Mouse (Mus musculus): ENCODE measurements at regions not wholly inside any gene's neighbourhood (a gene's known extent, or its start where the extent isn't known, plus 50 kb on each side); places are given as distances from the start of the nearest gene placed in this dataset.
"Not testable (repeated sequence)": the region's sequence is repeated elsewhere in the genome, so short reads cannot be mapped to it uniquely, and the experiment has no call there.

DNA sequence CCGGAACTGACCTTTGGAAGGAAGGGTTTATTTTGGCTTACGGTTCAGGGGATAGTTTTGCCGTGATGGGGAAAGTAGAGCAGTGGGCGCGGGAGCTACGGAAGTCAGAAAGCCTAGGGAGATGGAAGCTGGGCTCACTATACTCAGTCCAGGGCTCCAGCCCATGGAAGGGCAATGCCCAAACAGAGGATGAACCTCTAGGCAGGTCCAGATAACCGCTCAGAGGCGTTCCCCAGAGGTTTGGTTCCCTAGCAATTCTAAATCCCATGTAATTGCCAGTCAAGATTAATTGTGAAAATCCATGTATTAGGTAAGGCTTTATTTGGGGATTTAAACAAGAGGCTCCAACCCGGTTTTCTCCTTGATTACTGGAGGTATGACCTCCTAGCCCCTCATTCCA lies 123.1 kb upstream of the Mrps10 start:
- Histone ChIP-seq H3K9me3 (no peaks in the 10 kb centered on the region), H3K9ac (no peak overlapping the region), H3K27ac (no peak overlapping the region), H3K27me3 (replicated peaks) (no peaks in the 10 kb centered on the region), H3K36me3 (replicated peaks) (no peaks in the 10 kb centered on the region; the same call in 1 of the 2 replicates), H3K4me2 (no peak overlapping the region), H3K4me3 (no peak overlapping the region), H3K4me1 (peaks cover 6% of the 10 kb centered on the region)
- 66% methylated on average over 9 of the region's 9 CpGs for WGBS
- no peak for ATAC-seq (replicated peaks)

DNA sequence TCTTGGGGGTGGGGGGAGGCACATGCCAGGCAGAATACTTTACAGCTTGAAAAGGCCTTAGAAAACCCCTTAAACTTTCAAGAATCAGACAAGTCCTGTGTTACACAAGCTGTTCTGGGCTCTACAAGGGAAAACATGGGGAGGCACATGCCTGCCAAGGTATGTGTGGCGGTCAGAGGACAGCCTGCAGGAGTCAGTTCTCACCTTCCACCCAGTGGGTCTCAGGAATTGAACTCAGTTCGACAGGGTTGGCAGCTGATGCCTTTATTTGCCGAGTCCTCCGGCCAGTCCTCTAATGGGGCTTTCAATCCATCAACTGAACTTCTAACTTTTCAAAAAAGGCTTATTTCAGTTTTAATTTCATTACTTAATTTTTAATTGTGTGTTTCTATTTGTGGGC lies 129.6 kb upstream of the Mrps10 start:
- Histone ChIP-seq H3K9ac (no peak overlapping the region), H3K4me3 (no peak overlapping the region), H3K27me3 (replicated peaks) (no peaks in the 10 kb centered on the region), H3K9me3 (no peaks in the 10 kb centered on the region), H3K27ac (no peak overlapping the region), H3K36me3 (replicated peaks) (peaks cover 3% of the 10 kb centered on the region; the same call in 1 of the 2 replicates), H3K4me1 (no peaks in the 10 kb centered on the region), H3K4me2 (no peak overlapping the region)
- ATAC-seq (replicated peaks): no peak
- 95% methylated on average over 4 of the region's 4 CpGs for WGBS

DNA sequence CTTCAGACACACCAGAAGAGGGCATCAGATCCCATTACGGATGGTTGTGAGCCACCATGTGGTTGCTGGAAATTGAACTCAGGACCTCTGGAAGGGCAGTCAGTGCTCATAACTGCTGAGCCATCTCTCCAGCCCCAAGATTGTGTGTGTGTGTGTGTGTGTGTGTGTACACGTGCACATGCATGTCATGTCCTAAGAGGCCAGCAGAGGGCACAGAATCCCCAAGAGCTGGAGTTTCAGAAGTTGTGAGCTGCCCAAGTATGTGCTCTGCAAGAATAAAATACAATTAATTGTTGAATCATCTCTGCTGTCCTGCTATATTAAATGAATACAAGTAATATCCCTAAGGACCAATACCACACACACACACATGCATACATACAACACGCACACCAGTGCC lies 130.8 kb upstream of the Mrps10 start:
- not testable (repeated sequence) for H3K9me3 ChIP-seq; ATAC-seq (replicated peaks); H3K9ac ChIP-seq; H3K27me3 ChIP-seq (replicated peaks); H3K27ac ChIP-seq; H3K4me3 ChIP-seq; H3K4me2 ChIP-seq; H3K36me3 ChIP-seq (replicated peaks); H3K4me1 ChIP-seq
- WGBS: 98% methylated on average over 3 of the region's 3 CpGs

DNA sequence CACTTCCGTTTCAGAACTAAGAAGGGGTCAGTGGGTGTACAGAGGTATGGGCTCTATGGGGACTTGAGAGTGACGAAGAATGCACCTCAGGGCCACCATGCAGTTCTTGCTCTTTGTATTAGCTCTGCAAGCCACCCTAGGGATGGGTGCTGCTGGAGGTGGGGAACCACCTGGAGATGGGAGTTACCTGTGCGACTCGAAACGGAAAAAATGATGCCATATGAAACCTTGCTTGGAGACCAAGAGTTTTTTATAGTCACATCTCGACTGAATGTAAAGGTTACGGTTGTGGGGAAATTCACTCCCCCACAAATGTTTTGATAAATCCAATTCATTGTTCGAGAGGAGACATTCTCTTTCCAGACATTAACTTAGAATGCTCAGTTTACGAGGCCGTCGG lies 134.3 kb upstream of the Mrps10 start:
- no peaks in the 10 kb centered on the region for H3K27me3 ChIP-seq (replicated peaks)
- H3K36me3 ChIP-seq (replicated peaks): peaks cover 9% of the 10 kb centered on the region
- 93% methylated on average over 11 of the region's 11 CpGs for WGBS

DNA sequence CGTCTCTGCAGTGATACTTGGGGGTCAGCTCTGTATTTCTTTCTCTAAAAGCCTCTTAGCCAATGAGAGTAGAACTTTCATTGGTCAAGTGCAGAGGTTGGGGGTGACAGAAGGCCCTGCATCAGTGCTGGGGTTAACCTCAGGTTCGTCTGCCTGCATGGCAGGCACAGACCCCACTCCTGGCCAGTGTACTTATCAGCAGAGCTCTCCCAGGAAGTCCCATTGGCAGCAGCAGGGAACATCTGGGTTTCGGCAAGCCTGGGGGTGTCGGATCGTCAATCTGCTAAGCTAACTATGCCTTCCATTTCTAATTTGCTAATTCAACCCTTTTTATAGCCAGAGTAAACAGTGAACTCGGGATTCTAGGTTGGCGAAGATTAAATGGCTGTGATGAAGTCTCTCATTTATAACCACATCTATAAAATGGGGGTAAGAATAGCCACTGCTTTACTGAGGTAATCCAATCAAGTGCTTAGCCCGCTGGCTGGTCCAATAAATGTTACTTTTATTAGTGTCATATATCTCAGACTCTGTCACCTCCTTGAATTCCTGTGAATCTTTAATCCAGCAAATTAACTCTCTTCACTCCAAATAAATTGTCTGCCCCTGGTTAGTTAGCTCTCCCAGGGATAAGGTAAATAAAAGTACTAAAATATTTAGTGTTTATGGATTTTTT lies 135.5 kb upstream of the Mrps10 start:
- H3K9ac ChIP-seq: no peak overlapping the region
- H3K27me3 ChIP-seq (replicated peaks): no peaks in the 10 kb centered on the region
- H3K36me3 ChIP-seq (replicated peaks): peaks cover 9% of the 10 kb centered on the region
- 82% methylated on average over 8 of the region's 8 CpGs for WGBS
- H3K4me3 ChIP-seq: no peak overlapping the region
- H3K9me3 ChIP-seq: no peaks in the 10 kb centered on the region
- no peak for ATAC-seq (replicated peaks)
- no peak overlapping the region for H3K27ac ChIP-seq
- H3K4me2 ChIP-seq: no peak overlapping the region
- H3K4me1 ChIP-seq: no peaks in the 10 kb centered on the region

More for the DNA sequence above, 134.3 kb upstream of the Mrps10 start:
- no peak overlapping the region for H3K4me3 ChIP-seq
- no peaks in the 10 kb centered on the region for H3K4me1 ChIP-seq
- no peak overlapping the region for H3K9ac ChIP-seq
- ATAC-seq (replicated peaks): no peak
- no peaks in the 10 kb centered on the region for H3K9me3 ChIP-seq
- no peak overlapping the region for H3K4me2 ChIP-seq
- no peak overlapping the region for H3K27ac ChIP-seq

DNA sequence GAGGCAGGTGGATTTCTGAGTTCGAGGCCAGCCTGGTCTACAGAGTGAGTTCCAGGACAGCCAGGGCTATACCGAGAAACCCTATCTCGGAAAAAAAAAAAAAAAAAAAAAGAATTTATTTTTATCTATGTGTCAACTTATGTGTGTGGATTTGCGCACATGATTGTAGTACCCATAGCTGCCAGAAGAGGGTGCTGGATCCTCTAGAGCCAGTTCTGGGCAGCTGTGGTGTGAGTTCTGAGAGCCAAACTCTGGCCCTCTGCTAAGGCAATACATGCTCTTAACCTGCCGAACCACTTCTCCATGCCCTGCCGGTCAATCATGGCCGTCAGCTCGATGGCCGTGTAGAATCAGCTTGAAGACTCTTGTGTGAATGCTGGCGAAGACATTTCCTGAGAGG lies 138.0 kb upstream of the Mrps10 start:
- no peaks in the 10 kb centered on the region for H3K27me3 ChIP-seq (replicated peaks)
- peaks cover 9% of the 10 kb centered on the region for H3K36me3 ChIP-seq (replicated peaks)
- no peak for ATAC-seq (replicated peaks)
- no peak overlapping the region for H3K4me2 ChIP-seq
- H3K27ac ChIP-seq: no peak overlapping the region
- H3K9ac ChIP-seq: no peak overlapping the region
- H3K4me3 ChIP-seq: no peak overlapping the region
- no peaks in the 10 kb centered on the region for H3K4me1 ChIP-seq
- 98% methylated on average over 10 of the region's 10 CpGs for WGBS
- no peaks in the 10 kb centered on the region for H3K9me3 ChIP-seq

DNA sequence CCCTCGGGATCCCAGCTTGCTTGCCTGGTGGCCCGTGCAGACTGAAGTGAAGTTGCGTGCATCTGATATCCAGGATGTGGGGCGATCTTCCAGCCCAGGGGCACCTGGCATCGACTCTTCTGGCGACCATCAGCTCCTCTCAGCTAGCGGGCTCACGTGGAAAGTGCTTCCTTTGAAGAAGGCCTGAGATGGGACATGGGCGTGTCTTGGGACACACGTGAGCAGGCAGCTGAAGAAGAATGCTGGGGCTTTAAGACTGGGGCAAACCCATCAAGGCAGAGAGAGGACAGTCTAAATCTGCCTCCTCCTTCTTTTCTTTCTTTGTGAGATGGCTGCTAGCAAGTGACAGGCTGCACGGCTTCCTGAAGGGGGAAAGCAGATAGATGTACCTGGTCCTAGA lies 142.3 kb upstream of the Mrps10 start:
- Histone ChIP-seq H3K27me3 (replicated peaks) (no peaks in the 10 kb centered on the region), H3K4me1 (no peaks in the 10 kb centered on the region), H3K36me3 (replicated peaks) (peaks cover 7% of the 10 kb centered on the region), H3K4me2 (no peak overlapping the region), H3K27ac (no peak overlapping the region), H3K9me3 (no peaks in the 10 kb centered on the region), H3K4me3 (no peak overlapping the region), H3K9ac (no peak overlapping the region)
- ATAC-seq (replicated peaks): no peak
- 58% methylated on average over 11 of the region's 11 CpGs for WGBS

DNA sequence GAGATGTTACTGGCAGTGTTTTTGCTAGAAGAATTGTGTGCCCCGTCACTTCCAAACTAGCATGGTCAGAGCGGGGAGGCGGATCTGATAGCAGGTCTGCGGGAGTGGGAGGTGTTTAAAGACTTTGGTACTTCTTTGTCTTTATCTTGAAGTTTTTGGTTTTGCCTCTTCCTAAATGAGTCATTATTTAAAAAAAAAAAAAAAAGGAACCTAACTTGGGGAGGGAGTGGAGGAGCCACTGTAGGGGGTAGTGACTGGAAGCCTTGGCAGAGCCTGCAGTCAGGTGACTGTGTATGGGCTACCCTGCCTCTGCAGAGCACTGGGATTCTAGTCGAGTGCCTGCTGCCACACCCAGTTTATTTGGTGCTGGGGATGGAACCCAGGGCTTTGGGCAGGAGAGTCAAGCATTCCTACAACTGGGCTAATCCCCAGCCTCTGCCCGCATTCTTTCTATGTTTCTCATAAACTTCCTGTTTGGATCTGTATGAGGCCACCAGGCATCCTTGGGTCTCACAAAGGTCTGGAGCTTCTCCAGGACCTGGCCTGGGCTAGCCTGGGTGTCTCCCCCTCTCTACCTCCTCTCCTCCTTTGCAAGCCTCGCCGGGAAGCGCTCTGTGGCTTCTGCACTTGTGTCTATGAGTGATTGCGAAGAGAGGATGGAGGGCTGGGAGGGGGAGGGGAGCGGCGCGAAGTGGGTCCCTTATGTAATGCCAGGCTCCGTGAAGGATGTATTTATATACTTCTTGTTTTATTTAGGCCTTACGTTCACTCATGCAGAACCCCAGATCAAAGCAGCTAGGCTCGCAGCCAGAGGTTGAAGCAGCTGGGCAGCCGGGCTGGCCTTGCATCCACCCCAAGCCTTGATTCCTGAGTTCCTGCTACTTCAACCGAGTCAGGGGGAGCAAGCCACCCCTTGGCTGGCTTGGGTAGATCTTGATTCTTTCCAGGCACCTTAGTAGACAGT lies 143.1 kb upstream of the Mrps10 start:
- no peak overlapping the region for H3K27ac ChIP-seq
- no peak for ATAC-seq (replicated peaks)
- no peaks in the 10 kb centered on the region for H3K9me3 ChIP-seq
- no peaks in the 10 kb centered on the region for H3K4me1 ChIP-seq
- no peak overlapping the region for H3K9ac ChIP-seq
- 53% methylated on average over 15 of the region's 18 CpGs for WGBS
- no peak overlapping the region for H3K4me2 ChIP-seq
- no peaks in the 10 kb centered on the region for H3K27me3 ChIP-seq (replicated peaks)
- no peaks in the 10 kb centered on the region for H3K36me3 ChIP-seq (replicated peaks)
- H3K4me3 ChIP-seq: no peak overlapping the region

DNA sequence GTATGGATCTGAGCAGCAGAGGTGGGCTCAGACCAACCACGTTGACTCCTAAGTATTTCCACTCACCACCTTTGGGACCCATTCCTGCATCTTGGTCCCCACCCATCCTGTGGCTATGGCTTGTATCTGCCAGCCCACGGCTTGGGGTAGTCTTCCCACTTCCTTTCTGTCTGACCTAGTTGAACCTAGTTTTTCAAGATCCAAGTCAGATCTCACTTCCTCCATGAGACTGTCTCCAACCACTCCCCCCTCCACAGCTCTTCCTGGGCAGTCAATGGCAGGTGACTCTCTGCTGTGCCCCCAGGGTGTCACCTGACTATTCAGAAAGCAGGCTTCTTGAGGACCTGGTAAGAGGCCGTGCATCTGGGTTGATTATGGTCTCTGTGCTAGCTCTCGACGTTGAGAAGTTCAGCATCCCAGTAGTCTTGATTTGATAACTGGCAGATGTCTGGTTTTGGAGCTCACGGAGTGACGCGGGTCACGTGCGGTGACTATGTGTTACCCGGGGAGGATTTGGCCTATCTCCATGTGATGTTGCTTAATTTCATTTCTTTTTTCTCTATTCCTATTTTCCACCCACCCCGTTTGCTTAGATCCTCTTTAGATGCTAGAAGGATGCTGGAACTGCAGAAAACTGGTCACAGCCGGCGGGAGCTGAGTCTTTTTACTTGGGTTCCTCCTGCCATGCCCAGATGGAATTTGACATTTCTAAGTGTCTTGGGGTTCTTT lies 147.5 kb upstream of the Mrps10 start:
- Histone ChIP-seq H3K9me3 (no peaks in the 10 kb centered on the region), H3K4me1 (no peaks in the 10 kb centered on the region), H3K9ac (no peak overlapping the region), H3K4me3 (no peak overlapping the region), H3K27me3 (replicated peaks) (no peaks in the 10 kb centered on the region), H3K27ac (no peak overlapping the region), H3K36me3 (replicated peaks) (no peaks in the 10 kb centered on the region), H3K4me2 (no peak overlapping the region)
- ATAC-seq (replicated peaks): no peak
- 95% methylated on average over 14 of the region's 14 CpGs for WGBS

DNA sequence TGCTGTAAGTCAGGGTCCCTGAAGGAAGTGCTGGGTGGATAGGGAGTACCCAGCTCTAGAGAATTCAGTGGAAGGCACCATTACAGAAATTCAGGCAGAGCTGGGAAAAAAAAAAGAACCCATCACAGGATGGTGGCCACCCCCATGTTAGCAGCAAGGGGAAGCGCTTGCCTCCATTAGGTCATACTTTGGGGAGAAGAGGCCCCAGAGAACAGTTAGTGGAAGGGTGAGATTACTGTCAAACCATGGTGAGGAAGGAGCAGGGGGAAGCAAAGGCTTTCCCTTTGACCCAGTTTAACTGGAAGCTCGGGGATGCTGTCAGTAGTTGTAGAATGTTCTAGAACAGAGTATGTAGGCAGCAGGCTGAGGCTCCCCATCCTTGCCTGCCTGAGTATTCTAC lies 148.8 kb upstream of the Mrps10 start:
- Histone ChIP-seq H3K4me2 (no peak overlapping the region), H3K4me3 (no peak overlapping the region), H3K9ac (no peak overlapping the region), H3K36me3 (replicated peaks) (no peaks in the 10 kb centered on the region), H3K27me3 (replicated peaks) (no peaks in the 10 kb centered on the region), H3K9me3 (no peaks in the 10 kb centered on the region), H3K4me1 (no peaks in the 10 kb centered on the region), H3K27ac (no peak overlapping the region)
- WGBS: 92% methylated on average over 2 of the region's 2 CpGs
- no peak for ATAC-seq (replicated peaks)

DNA sequence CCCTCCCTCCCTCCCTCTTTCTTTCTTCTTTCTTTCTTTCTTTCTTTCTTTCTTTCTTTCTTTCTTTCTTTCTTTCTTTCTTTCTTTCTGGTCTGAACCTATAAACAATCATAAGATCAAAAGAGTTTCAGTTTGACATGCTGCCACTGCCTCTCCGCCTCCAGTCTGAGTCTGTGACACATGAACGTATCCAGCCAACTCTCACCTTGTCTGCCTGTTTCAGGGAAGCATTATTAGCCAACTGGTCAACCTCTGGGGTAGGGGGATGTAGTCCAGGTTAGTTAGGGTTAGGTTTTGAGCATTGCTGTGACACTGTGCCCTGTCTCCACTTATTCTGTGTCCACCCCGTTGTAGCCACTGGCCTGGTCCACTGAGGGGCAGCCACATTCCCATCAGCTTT lies 152.2 kb upstream of the Mrps10 start:
- ATAC-seq (replicated peaks): no peak
- no peak overlapping the region for H3K4me2 ChIP-seq
- WGBS: 92% methylated on average over 3 of the region's 3 CpGs

DNA sequence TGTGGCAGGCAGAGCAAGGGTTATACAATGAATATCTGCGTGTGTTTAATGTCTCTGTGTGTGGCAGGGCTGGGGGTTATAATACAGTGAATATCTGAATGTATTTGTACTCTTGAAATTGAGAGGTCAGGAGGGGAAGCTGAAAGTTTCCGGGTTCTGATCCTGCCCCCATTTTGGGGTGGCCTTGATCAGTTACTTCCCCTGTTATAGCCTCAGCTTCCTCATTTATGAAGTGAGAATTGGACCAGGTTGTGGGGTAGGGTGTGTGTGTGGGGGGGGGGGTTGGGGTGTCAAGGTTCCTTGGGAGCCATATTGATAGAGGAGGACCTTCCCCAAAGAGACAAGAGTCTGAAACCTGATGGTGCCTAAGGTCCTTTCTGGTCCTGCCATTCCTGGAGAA lies 152.8 kb upstream of the Mrps10 start:
- H3K27ac ChIP-seq: no peak overlapping the region
- ATAC-seq (replicated peaks): no peak
- 95% methylated on average over 2 of the region's 2 CpGs for WGBS
- H3K27me3 ChIP-seq (replicated peaks): no peaks in the 10 kb centered on the region
- no peaks in the 10 kb centered on the region for H3K9me3 ChIP-seq
- no peak overlapping the region for H3K9ac ChIP-seq
- H3K4me3 ChIP-seq: no peak overlapping the region
- H3K36me3 ChIP-seq (replicated peaks): no peaks in the 10 kb centered on the region
- H3K4me1 ChIP-seq: no peaks in the 10 kb centered on the region
- no peak overlapping the region for H3K4me2 ChIP-seq

More for the DNA sequence above, 152.2 kb upstream of the Mrps10 start:
- Histone ChIP-seq H3K9me3 (no peaks in the 10 kb centered on the region), H3K4me3 (no peak overlapping the region), H3K27me3 (replicated peaks) (no peaks in the 10 kb centered on the region), H3K27ac (no peak overlapping the region), H3K4me1 (no peaks in the 10 kb centered on the region), H3K9ac (no peak overlapping the region), H3K36me3 (replicated peaks) (no peaks in the 10 kb centered on the region)
